Mouse (Mus musculus) spleen, adult 2 months (tissue): Measurements from ENCODE around the gene Scaf8.

Experiments used
- CTCF ChIP-seq: fragments of 200-500 bp; IDR thresholded peaks from 2 replicates; pipeline ENCODE4 v1.5.1; 2011; ENCODE audit warnings: mild to moderate bottlenecking, inconsistent platforms; ENCODE audit not compliant: insufficient read depth, insufficient read length, insufficient replicate concordance; ENCODE audit errors: extremely low read depth
- POLR2A ChIP-seq: fragments of 200-500 bp; IDR thresholded peaks from 2 replicates; pipeline ENCODE4 v1.6.1; 2011; ENCODE audit warnings: low read depth, low read length, inconsistent platforms

DNA sequence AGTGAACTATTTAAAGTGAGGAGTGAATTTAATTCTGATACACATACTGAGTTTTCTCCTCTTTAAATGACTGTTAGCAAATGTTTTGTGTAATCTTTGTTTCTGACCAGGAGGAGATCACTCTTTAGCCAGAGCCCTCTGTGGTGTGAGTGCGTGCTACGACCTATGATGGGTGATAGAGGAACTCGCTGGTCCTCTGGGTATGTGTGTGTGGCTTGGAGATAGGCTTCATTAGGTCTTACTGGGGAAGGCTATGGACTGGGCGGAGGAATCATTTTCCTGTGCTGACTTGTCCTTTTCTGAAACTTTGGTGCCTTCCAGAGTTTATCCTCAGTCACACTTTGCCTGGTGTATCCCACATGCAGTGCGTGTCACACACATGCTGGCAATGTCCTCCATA, 102.3 kb downstream of the Scaf8 start:
- no peak for TF ChIP-seq POLR2A
- no peak for TF ChIP-seq CTCF
